Mouse (Mus musculus) lung, postnatal 0 days (tissue): ENCODE measurements around the gene Csf2ra. TPM values are rescaled to one million over a fixed set of nuclear protein-coding genes. Genes with fewer than 3 reads are reported as not detected.
A peak's percentile ranks its signal among the peaks of the same experiment; 100 is the strongest.

Experiments
- ATAC-seq: fragments of 200-750 bp; cut with Nextera tagmentation; 2 replicates; pipeline ENCODE4 v1.8.0; 2017; ENCODE audit warnings: moderate library complexity
- DNase-seq: peaks from one replicate; pipeline ENCODE4 v3.0.0-alpha.2; 2016; ENCODE audit warnings: low spot score
- H3K27ac ChIP-seq: fragments of 300-500 bp; sonication (generic); 2 replicates; pipeline ENCODE4 v1.5.1; 2014; ENCODE audit warnings: antibody characterized with exemption, mild to moderate bottlenecking, low read length, mixed read lengths
- H3K27me3 ChIP-seq: fragments of 300-500 bp; sonication (generic); replicated peaks from 2 replicates; pipeline ENCODE4 v1.6.1; 2014; ENCODE audit warnings: low read length, mixed read lengths; ENCODE audit not compliant: insufficient read depth
- H3K36me3 ChIP-seq: fragments of 300-500 bp; sonication (generic); 2 replicates; pipeline ENCODE4 v1.6.1; 2014; ENCODE audit warnings: low read length, mixed read lengths; ENCODE audit not compliant: insufficient read depth
- H3K4me1 ChIP-seq: fragments of 300-500 bp; sonication (generic); 2 replicates; pipeline ENCODE4 v1.6.1; 2014; ENCODE audit warnings: antibody characterized with exemption, low read depth, low read length, mixed read lengths; ENCODE audit not compliant: insufficient read depth
- H3K4me2 ChIP-seq: fragments of 300-500 bp; sonication (generic); replicated peaks from 2 replicates; pipeline ENCODE4 v1.6.1; 2014; ENCODE audit warnings: low read depth, mild to moderate bottlenecking, low read length, moderate library complexity, mixed read lengths
- H3K4me3 ChIP-seq: fragments of 300-500 bp; sonication (generic); 2 replicates; pipeline ENCODE4 v1.5.1; 2014; ENCODE audit warnings: low read depth, low read length
- H3K9ac ChIP-seq: fragments of 300-500 bp; sonication (generic); replicated peaks from 2 replicates; pipeline ENCODE4 v1.6.1; 2014; ENCODE audit warnings: low read depth, mild to moderate bottlenecking
- H3K9me3 ChIP-seq: fragments of 300-500 bp; sonication (generic); 2 replicates; pipeline ENCODE4 v1.6.1; 2016; ENCODE audit warnings: low read length, mixed read lengths
- CTCF ChIP-seq: IDR thresholded peaks from 2 replicates; pipeline ENCODE4 v1.5.1; 2016; ENCODE audit warnings: antibody characterized with exemption, mild to moderate bottlenecking
- EP300 ChIP-seq: IDR thresholded peaks from 2 replicates; pipeline ENCODE4 v1.6.1; 2016; ENCODE audit warnings: antibody characterized with exemption, mild to moderate bottlenecking, control low read depth
- WGBS: fragments of 180-500 bp; shearing (Covaris S2); extraction: QIAGEN DNeasy Blood & Tissue Kit; methylation state at CpG from one replicate; pipeline ENCODE4 v1.1.7; 2014; 5-methylcytosine and 5-hydroxymethylcytosine counted together
- polyA plus RNA-seq: library from polyadenylated mRNA; unstranded; fragments of >200 nt; fragmentation: Nextera tagmentation; extraction: Ambion mirVana; gene quantifications from 2 replicates; pipeline ENCODE4 v1.2.1, GENCODE M21; 2015

Gene Csf2ra
- polyA plus RNA-seq, 1 experiment from 2014 or later = 18.8 TPM

DNA sequence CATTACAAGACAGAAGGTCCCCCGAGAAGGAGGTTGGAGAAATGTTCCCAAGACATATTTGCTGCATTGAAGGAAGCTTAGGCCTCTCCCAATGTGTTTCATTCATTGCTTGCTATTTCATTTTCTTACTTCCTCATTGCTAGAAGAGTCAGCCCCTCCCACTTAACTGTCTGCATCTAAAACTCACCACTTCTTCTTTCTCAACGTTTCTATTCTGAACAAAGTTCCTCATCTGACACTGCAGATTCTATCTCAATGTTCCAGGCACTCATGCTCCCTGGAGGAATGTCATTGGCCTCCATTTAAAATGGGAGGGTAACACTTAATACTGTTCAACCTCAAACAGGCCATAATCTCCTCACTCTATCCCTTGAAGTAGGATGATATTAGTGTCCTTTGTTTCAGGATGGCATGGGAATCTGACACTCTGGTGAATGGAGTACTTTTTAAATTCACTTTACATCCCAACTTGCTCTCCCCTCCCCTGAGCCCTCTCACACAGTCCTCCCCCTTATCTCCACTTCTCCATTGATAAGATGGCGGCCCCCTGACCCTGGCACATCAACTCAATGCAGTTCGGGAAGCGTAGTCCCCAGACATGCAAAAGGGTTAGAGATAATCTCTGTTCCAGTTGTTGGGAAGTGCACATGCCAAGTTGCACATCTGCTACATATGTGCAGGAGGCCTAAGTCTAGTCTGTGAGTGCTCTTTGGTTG, 16.6 kb upstream of the Csf2ra start:
- DNase-seq = peak; percentile 44
- Histone ChIP-seq H3K27ac (no peak overlapping the region), H3K9me3 (no peaks in the 10 kb centered on the region), H3K4me2 (no peak overlapping the region), H3K4me3 (no peak overlapping the region), H3K9ac (no peak overlapping the region), H3K36me3 (no peaks in the 10 kb centered on the region), H3K27me3 (no peaks in the 10 kb centered on the region), H3K4me1 (no peaks in the 10 kb centered on the region)
- no peak for ATAC-seq
- WGBS = 62% methylated on average over 5 of the region's 5 CpGs
- no peak for TF ChIP-seq CTCF
- TF ChIP-seq EP300 = no peak

GRCm38 (mm10) chr19:61237967-61238366, 9.7 kb upstream of the Csf2ra start:
- no peak for DNase-seq

GRCm38 (mm10) chr19:61234532-61234931, 6.3 kb upstream of the Csf2ra start:
- Histone ChIP-seq H3K27me3 (no peaks in the 10 kb centered on the region), H3K36me3 (no peaks in the 10 kb centered on the region), H3K27ac (no peak overlapping the region), H3K9me3 (no peaks in the 10 kb centered on the region), H3K4me2 (no peak overlapping the region), H3K4me3 (no peak overlapping the region), H3K9ac (no peak overlapping the region), H3K4me1 (no peaks in the 10 kb centered on the region)
- no peak for TF ChIP-seq CTCF
- no peak for TF ChIP-seq EP300
- DNase-seq (no peak), ATAC-seq (no peak)
- 60% methylated on average over 5 of the region's 5 CpGs for WGBS

More at GRCm38 (mm10) chr19:61237967-61238366, 9.7 kb upstream of the Csf2ra start:
- no peak for TF ChIP-seq CTCF
- Histone ChIP-seq H3K9ac (no peak overlapping the region), H3K9me3 (no peaks in the 10 kb centered on the region), H3K27ac (no peak overlapping the region), H3K36me3 (no peaks in the 10 kb centered on the region), H3K4me2 (no peak overlapping the region), H3K4me3 (no peak overlapping the region), H3K27me3 (no peaks in the 10 kb centered on the region), H3K4me1 (no peaks in the 10 kb centered on the region)
- no peak for ATAC-seq
- 74% methylated on average over 2 of the region's 2 CpGs for WGBS

DNA sequence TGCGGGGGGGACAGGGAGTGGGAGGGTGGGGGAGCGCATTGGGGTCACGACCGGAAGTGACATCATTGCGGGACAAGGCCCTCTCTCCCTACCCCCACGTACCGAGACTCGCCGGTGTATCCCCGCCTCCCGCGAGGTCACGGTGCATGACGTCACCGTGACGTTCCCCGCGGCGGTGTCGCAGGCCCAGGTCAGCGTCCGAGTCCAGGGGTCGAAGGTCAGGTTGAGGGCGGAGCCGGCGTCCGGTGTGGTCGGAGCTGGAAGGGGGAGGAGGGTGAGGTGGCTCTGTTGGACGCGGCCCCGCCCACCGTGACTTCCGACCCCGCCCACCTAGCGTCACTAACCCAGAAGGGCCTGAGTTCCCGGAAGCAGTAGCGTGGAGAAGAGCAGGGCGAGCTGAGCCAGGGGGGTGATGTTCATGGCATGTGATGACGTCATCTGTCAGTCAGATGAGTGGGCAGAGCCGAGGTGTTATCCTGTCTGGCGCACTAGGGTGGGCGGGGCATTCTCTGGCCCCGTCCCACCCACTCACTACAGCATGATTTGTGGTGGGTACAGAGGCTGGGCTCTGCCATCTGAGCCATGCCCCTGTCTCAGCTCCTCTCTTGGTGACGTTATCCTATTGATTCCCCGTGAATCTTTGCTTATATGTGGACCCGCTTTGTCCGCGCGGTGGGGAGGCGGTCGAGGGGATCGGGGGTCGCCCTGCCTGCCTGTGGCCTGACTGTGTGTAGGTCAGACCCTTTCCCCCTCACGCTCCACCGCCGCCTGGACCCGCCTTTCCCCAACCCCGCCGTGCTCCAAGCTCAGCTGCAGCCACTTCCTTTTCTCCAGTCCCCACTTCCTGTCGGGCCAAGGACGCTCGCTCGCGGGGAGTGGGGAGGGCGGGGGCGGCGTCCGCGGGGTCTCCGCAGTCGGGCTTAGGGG, 1.0 kb downstream of the Csf2ra start:
- peak; percentile 75 for ATAC-seq
- Histone ChIP-seq H3K27me3 (no peaks in the 10 kb centered on the region), H3K4me2 (peak overlapping the region; percentile 52), H3K36me3 (no peaks in the 10 kb centered on the region), H3K9me3 (peaks cover 6% of the 10 kb centered on the region; the same call in 1 of the 2 replicates), H3K27ac (peak overlapping the region; percentile 81), H3K4me1 (no peaks in the 10 kb centered on the region), H3K9ac (peak overlapping the region; percentile 12), H3K4me3 (peak overlapping the region; percentile 51)
- WGBS = 3% methylated on average over 52 of the region's 71 CpGs
- DNase-seq = peak; percentile 96
- no peak for TF ChIP-seq EP300
- no peak for TF ChIP-seq CTCF

- ATAC-seq = peak; percentile 60
- WGBS = 1% methylated on average over 54 of the region's 71 CpGs
Observed at GRCm38 (mm10) chr19:61226401-61226927, 1.8 kb downstream of the Csf2ra start.

More at GRCm38 (mm10) chr19:61226401-61226927, 1.8 kb downstream of the Csf2ra start:
- H3K36me3 ChIP-seq = no peaks in the 10 kb centered on the region
- peak overlapping the region; percentile 81 for H3K27ac ChIP-seq
- H3K9me3 ChIP-seq = peaks cover 6% of the 10 kb centered on the region; the same call in 1 of the 2 replicates
- 0 out of 2 replicates have a peak overlapping the region, but pooled peaks have one; percentile 12 for H3K9ac ChIP-seq
- TF ChIP-seq EP300 = no peak
- no peak for TF ChIP-seq CTCF
- peak overlapping the region; percentile 52 for H3K4me2 ChIP-seq
- no peaks in the 10 kb centered on the region for H3K4me1 ChIP-seq
- H3K27me3 ChIP-seq = no peaks in the 10 kb centered on the region
- peak; percentile 91 for DNase-seq
- H3K4me3 ChIP-seq = peak overlapping the region; percentile 51
